Mouse (Mus musculus) olfactory bulb, adult 2 months (tissue): ENCODE results near the gene Ubxn10. TPM values are rescaled to one million over a fixed set of nuclear protein-coding genes. Genes with fewer than 3 reads are reported as not detected.

Experiments
- H3K27ac ChIP-seq: fragments of 200-500 bp; 2 replicates; pipeline ENCODE4 v1.5.1; 2012; ENCODE audit warnings: low read depth, low read length; ENCODE audit not compliant: insufficient read depth
- H3K4me1 ChIP-seq: fragments of 200-500 bp; 2 replicates; pipeline ENCODE4 v1.6.1; 2012; ENCODE audit warnings: low read length; ENCODE audit not compliant: control insufficient read depth, insufficient read depth
- H3K4me3 ChIP-seq: fragments of 200-500 bp; 2 replicates; pipeline ENCODE4 v1.5.1; 2012; ENCODE audit warnings: mild to moderate bottlenecking, low read depth, low read length, moderate library complexity; ENCODE audit not compliant: insufficient read depth
- CTCF ChIP-seq: fragments of 200-500 bp; IDR thresholded peaks from 2 replicates; pipeline ENCODE4 v1.5.1; 2012; ENCODE audit warnings: low read depth, mild to moderate bottlenecking, low read length, moderate library complexity; ENCODE audit not compliant: insufficient read depth
- POLR2A ChIP-seq: fragments of 200-500 bp; IDR thresholded peaks from 2 replicates; pipeline ENCODE4 v1.6.1; 2012; ENCODE audit warnings: mild to moderate bottlenecking, low read depth, low read length, moderate library complexity; ENCODE audit not compliant: insufficient read depth
- WGBS: fragments of 180-500 bp; shearing (Covaris S2); methylation state at CpG from one replicate; pipeline ENCODE4 v1.1.7; 2018; 5-methylcytosine and 5-hydroxymethylcytosine counted together
- polyA plus RNA-seq: library from polyadenylated mRNA; stranded (reverse); fragments of >200 nt; gene quantifications from 2 replicates; pipeline ENCODE4 v1.2.4, GENCODE M21; 2012; ENCODE audit warnings: low replicate concordance; ENCODE audit not compliant: missing spikeins, insufficient read depth, insufficient read length

The Ubxn10 gene
- polyA plus RNA-seq, 1 experiment: not detected

DNA sequence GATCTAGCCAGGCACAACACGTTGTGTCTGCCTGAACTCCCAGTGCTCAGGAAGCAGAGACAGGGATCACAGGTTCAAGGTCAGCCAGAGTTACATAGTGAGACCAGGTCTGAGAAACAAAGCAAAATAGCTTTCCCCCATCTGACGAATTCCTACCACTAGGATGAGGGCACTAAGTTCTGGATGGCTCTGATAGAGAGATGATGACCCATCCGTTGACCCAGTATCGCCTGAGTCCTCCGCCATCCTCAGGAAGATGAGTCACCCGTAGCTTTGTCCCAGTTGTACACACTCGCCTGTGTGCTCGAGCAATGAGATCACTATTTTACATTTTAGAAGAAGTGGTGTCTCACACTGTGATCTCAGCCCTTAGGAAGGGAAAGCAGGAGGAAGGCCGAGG lies 25.3 kb upstream of the Ubxn10 start:
- Histone ChIP-seq H3K27ac (no peak overlapping the region), H3K4me3 (no peak overlapping the region), H3K4me1 (no peaks in the 10 kb centered on the region)
- 82% methylated on average over 9 of the region's 9 CpGs for WGBS
- TF ChIP-seq CTCF: no peak
- TF ChIP-seq POLR2A: no peak

DNA sequence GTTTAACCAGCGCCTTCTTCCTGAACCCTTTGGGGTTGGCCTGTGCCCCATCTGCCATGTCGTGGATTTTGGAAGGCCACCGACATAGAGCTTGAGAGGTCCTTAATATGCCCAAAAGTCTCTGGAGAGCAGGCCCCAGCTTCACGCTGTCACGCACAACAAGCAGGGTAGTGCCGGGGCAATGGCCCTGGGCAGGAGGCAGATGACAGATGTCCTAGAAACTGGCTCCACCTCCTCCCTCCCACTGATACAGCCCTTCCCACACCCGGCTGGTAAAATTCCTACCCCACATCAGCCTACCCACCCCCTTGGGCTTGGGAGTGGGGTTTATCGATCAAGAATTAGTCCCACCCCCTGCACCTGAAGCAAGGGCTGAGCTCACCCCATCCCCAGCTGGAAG lies 20.4 kb upstream of the Ubxn10 start, which contains the start of gene Pla2g2f:
Pla2g2f (minus strand) TSS at position 211 of the 400 bp plus-strand sequence.
- 91% methylated on average over 8 of the region's 8 CpGs for WGBS
- no peak within 1 kb of the TSS for H3K27ac ChIP-seq
- H3K4me3 ChIP-seq: no peak within 1 kb of the TSS
- H3K4me1 ChIP-seq: peaks cover 4% of the 10 kb centered on the region; the same call in 1 of the 2 replicates
- TF ChIP-seq POLR2A (no peak), CTCF (no peak)

DNA sequence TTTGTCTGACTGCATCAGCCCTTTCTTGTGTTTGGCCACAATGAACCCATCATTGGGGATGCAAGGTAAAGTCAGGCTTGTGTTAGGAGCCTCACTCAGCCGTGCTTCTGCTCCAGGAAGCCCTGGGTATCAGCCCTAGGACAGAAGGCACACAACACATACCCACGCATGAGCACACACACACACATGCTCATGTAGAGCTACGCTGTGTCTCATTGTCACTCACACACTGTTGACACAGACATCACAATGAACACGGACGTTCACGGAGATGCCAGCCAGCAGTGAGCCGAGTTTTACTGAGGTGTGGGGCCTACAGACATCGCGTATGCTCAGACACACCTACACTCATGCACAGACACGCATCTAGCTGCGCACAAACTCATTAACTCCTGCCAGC lies 19.0 kb upstream of the Ubxn10 start:
- no peak overlapping the region for H3K27ac ChIP-seq
- no peak overlapping the region for H3K4me3 ChIP-seq
- H3K4me1 ChIP-seq: peaks cover 4% of the 10 kb centered on the region; the same call in 1 of the 2 replicates
- WGBS: 85% methylated on average over 11 of the region's 11 CpGs
- TF ChIP-seq CTCF (no peak), POLR2A (no peak)

DNA sequence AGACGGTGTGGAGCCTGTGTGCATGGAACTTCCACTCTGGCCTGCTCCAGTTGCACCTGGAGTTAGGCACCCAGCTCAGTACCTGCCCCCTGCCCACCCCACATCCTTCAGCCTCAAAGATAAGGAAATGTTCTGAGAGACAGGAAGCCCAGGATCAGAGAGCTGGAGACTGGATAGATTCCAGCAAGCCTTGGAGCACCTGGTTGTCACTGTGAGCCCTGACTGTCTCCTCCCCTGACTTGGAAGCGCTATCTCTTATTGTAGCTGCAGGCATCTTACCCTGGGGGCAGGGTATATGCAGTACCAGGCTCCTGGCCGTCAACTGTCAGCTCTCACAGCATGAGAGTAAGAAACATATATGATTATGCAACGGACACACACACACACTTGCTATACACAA lies 18.5 kb upstream of the Ubxn10 start:
- TF ChIP-seq CTCF (no peak), POLR2A (no peak)
- WGBS: 64% methylated on average over 4 of the region's 4 CpGs
- Histone ChIP-seq H3K4me1 (peaks cover 4% of the 10 kb centered on the region; the same call in 1 of the 2 replicates), H3K27ac (no peak overlapping the region), H3K4me3 (no peak overlapping the region)

DNA sequence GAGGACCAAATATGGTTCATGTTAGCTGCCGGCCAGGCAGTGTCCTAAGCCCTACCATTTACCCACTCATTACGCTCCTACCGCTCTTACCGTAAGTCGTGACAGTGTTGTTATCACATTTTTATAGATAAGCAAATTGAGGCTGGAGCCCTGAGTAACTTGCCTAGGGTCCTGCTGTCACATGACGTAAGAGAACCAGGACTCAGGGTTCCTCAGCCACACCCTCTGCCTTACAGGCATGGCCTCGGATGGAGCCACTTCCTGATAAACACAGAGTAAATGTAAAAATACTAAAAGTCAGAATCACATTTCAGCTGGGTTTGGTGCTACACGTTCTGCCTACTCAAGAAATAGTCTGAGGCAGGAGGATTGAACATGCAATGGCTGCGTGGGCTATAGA lies 17.5 kb upstream of the Ubxn10 start:
- WGBS: 92% methylated on average over 9 of the region's 9 CpGs
- H3K4me3 ChIP-seq: no peak overlapping the region
- TF ChIP-seq POLR2A (no peak), CTCF (no peak)
- peaks cover 4% of the 10 kb centered on the region; the same call in 1 of the 2 replicates for H3K4me1 ChIP-seq
- no peak overlapping the region for H3K27ac ChIP-seq

DNA sequence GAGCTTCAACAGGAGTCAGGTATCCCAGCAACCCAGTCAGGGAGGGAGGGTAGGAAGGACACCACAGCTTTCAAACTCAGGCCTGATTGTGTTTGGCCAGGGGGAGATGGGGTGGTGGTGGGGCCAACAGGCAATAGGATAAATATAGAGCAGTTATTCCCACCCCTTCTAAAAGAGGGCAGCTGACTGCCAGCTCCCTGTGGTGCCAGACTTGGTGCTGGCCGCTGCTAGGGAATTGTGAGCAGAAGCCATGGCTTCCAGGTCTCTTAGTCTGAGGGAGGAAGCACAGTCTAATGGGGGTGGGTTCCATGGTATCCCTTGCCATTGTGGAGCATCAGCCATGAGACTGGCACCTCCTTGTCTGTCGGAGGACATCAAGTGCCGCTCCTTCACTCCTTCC lies 16.6 kb upstream of the Ubxn10 start:
- 90% methylated on average over 3 of the region's 3 CpGs for WGBS
- TF ChIP-seq POLR2A (no peak), CTCF (no peak)
- Histone ChIP-seq H3K4me3 (no peak overlapping the region), H3K27ac (no peak overlapping the region), H3K4me1 (peaks cover 9% of the 10 kb centered on the region; the same call in 1 of the 2 replicates)

DNA sequence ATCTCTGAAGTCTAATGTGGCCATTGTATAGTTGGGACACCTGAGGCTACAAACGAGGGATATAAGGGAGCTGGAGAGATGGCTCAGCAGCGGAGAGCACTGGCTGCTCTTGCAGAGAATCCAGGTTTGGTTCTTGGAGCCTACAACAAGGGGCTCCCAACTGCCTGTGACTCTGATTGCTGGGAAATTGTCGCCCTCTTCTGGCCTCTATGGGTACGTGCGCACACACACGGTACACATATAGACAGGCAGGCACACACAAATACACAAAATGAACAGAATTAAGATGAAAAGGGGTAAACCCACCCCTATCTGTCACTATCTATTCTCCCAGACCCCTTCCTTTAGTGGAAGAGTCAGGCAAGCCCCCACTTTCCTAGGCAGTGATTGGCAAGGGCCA lies 15.6 kb upstream of the Ubxn10 start:
- peaks cover 17% of the 10 kb centered on the region for H3K4me1 ChIP-seq
- no peak for TF ChIP-seq POLR2A
- TF ChIP-seq CTCF: no peak
- WGBS: 96% methylated on average over 6 of the region's 6 CpGs
- no peak overlapping the region for H3K27ac ChIP-seq
- no peak overlapping the region for H3K4me3 ChIP-seq

DNA sequence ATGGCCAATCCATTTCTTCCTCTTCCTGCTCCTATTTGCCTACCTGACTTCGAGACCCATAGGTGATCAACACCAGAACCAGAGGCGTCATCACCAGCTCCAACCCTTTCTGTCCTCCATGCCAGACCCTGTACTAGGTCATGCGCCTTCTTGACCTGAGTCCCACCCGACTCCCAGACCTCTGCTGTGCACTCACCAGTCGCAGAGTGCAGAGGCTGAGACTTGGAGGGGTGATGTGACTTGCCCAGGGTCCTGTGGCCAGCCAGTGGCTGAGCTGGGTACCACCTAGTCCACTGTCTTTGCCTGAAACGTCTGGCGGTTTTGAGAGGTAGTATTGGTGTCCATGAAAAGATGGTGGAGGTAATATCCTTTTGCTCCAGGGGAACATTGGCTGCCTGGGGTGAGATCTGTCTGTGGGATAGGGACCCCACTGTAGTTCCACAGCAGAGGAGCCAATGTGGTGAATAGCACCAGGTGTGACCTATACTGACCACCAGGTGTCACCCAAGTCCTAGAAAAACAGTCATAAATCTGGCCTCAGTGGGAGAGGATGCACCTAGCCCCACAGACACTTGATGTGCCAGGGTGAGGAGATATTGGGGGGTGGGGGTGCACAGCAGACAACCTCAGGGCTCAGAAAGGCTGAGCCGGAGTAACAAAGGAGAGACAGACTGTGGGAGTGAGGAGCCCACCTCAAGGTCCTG lies 11.6 kb upstream of the Ubxn10 start:
- Histone ChIP-seq H3K4me3 (no peak overlapping the region), H3K27ac (no peak overlapping the region), H3K4me1 (peaks cover 19% of the 10 kb centered on the region)
- TF ChIP-seq POLR2A: no peak
- TF ChIP-seq CTCF: peak; percentile 46; the same call in 1 of the 2 replicates
- WGBS: 60% methylated on average over 8 of the region's 8 CpGs

DNA sequence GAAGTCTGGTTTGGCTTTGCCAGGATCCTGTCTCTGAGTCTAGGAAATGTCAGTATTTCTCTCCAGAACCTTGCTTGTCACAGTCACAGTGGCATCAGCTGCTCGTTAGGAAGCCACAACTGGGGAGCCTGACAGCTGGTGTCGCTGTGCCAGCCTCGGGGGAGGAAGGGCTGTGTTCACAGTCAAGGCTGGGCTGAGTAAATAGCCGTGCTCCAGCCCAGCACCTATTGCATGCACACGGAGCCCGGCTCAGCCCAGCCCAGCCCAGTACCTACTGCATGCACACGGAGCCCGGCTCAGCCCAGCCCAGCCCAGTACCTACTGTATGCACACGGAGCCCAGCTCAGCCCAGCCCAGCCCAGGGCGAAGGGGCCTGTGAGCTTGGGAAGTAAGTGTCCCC lies 10.9 kb upstream of the Ubxn10 start:
- 46% methylated on average over 10 of the region's 10 CpGs for WGBS
- Histone ChIP-seq H3K4me3 (no peak overlapping the region), H3K4me1 (peaks cover 19% of the 10 kb centered on the region), H3K27ac (no peak overlapping the region)
- TF ChIP-seq POLR2A (no peak), CTCF (no peak)

DNA sequence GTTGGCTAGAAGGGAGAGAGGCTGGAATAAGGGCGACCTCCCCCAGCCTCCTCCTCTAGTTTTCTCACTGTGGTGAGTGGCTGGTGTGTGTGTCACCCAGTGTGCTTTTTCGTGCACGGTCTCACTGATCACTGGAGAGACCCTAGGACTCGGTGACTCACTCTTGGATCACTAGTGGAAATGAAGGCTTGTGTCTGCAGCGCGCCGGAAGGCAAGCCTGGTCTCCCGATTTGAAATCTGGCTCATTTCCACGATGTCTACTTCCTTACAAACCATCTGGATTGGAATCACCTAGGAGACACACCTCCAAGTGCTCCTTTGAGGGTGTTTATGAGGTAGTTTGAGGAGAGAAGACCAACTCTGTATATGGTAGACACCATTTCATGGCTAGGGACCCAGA lies 9.9 kb upstream of the Ubxn10 start:
- H3K27ac ChIP-seq: no peak overlapping the region
- no peak overlapping the region for H3K4me3 ChIP-seq
- no peak for TF ChIP-seq POLR2A
- no peak for TF ChIP-seq CTCF
- peaks cover 19% of the 10 kb centered on the region for H3K4me1 ChIP-seq
- 49% methylated on average over 9 of the region's 9 CpGs for WGBS
